Mouse (Mus musculus): ENCODE measurements around the gene Akap7. TPM values are rescaled to one million over a fixed set of nuclear protein-coding genes. Genes with fewer than 3 reads are reported as not detected.

Akap7 gene
- polyA plus RNA-seq, 1 experiment, result 9.4 TPM

DNA sequence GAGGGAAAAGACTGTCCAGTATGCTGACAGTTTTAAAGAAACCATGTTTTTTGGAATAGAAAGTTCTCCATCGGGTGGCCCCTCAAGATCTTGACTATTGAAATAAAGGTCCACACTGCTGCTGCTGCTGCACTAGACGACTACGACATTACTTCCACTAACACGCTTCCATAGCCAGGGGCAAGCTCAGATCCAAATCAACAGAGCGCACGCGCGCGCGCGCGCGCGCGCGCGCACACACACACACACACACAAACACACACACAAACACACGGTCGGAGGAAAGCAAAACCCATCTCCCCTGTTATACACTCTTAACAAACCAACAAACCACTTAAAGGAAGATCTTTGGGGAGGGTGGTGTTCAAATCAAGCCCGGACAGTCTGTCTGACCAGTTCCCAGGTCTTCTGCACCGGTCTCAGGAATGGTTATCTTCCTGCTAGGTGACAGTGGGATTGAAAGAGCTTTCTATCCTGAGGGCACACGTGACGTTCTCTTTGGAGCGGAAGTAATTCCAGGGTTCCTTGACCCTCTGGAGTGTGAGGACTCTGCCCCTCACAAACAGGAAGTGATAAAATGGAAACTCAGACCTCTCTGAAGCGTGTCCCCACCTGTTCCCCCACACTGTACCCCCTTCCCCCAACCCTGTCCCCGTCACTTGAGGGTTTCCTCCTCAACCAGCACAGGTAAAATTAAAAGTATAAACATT is 32.9 kb downstream of the Akap7 start:
- Histone ChIP-seq H3K36me3 (ENCODE audit: control insufficient read depth, insufficient read depth, low read length) (no peaks in the 10 kb centered on the region), H3K27me3 (ENCODE audit: control insufficient read depth, insufficient read depth, low read length) (no peaks in the 10 kb centered on the region), H3K4me3 (ENCODE audit: control insufficient read depth, low read depth, low read length) (peak overlapping the region; percentile 43), H3K27ac (ENCODE audit: control insufficient read depth, insufficient read depth, low read depth, low read length) (no peak overlapping the region), H3K4me1 (ENCODE audit: control insufficient read depth, insufficient read depth, low read length) (peaks cover 8% of the 10 kb centered on the region)
- TF ChIP-seq POLR2A (IDR thresholded peaks at IDR 0.05; ENCODE audit: control insufficient read depth, low read depth, low read length), result no peak
- no peak for TF ChIP-seq CTCF (IDR thresholded peaks at IDR 0.05; ENCODE audit: control insufficient read depth, insufficient read depth, insufficient replicate concordance, low read depth, low read length)

GRCm38 (mm10) chr10:25273731-25274130 is 33.9 kb downstream of the Akap7 start:
- peaks cover 8% of the 10 kb centered on the region for H3K4me1 ChIP-seq (ENCODE audit: control insufficient read depth, insufficient read depth, low read length)
- H3K27me3 ChIP-seq (ENCODE audit: control insufficient read depth, insufficient read depth, low read length), result no peaks in the 10 kb centered on the region
- H3K27ac ChIP-seq (ENCODE audit: control insufficient read depth, insufficient read depth, low read depth, low read length), result no peak overlapping the region
- TF ChIP-seq POLR2A (IDR thresholded peaks at IDR 0.05; ENCODE audit: control insufficient read depth, low read depth, low read length) (no peak), CTCF (IDR thresholded peaks at IDR 0.05; ENCODE audit: control insufficient read depth, insufficient read depth, insufficient replicate concordance, low read depth, low read length) (no peak)
- H3K4me3 ChIP-seq (ENCODE audit: control insufficient read depth, low read depth, low read length), result no peak overlapping the region
- no peaks in the 10 kb centered on the region for H3K36me3 ChIP-seq (ENCODE audit: control insufficient read depth, insufficient read depth, low read length)

GRCm38 (mm10) chr10:25271756-25272155 is 35.9 kb downstream of the Akap7 start:
- Histone ChIP-seq H3K4me1 (ENCODE audit: control insufficient read depth, insufficient read depth, low read length) (peaks cover 8% of the 10 kb centered on the region), H3K4me3 (ENCODE audit: control insufficient read depth, low read depth, low read length) (no peak overlapping the region), H3K27me3 (ENCODE audit: control insufficient read depth, insufficient read depth, low read length) (no peaks in the 10 kb centered on the region), H3K27ac (ENCODE audit: control insufficient read depth, insufficient read depth, low read depth, low read length) (no peak overlapping the region), H3K36me3 (ENCODE audit: control insufficient read depth, insufficient read depth, low read length) (no peaks in the 10 kb centered on the region)
- TF ChIP-seq POLR2A (IDR thresholded peaks at IDR 0.05; ENCODE audit: control insufficient read depth, low read depth, low read length) (no peak), CTCF (IDR thresholded peaks at IDR 0.05; ENCODE audit: control insufficient read depth, insufficient read depth, insufficient replicate concordance, low read depth, low read length) (no peak)

DNA sequence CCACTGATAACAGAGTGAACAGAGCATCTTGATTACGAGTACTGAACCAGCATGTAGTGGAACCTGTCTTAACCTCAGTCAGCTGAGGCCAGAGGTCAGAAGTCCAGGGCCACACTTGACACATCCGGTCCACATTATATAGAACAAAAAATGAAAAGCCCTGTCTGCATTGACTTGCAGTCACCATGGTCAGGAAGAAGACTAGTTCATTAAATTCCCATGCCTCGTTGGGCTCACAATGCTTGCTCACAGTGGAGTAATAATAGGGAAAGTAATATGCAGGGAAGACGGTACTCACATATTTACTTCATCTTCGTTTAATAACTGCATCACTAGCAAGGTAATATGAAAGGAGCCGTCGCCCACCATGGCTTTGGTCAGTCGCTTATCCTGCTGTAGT is 36.5 kb downstream of the Akap7 start:
- TF ChIP-seq POLR2A (IDR thresholded peaks at IDR 0.05; ENCODE audit: control insufficient read depth, low read depth, low read length) (no peak), CTCF (IDR thresholded peaks at IDR 0.05; ENCODE audit: control insufficient read depth, insufficient read depth, insufficient replicate concordance, low read depth, low read length) (no peak)
- Histone ChIP-seq H3K4me3 (ENCODE audit: control insufficient read depth, low read depth, low read length) (no peak overlapping the region), H3K36me3 (ENCODE audit: control insufficient read depth, insufficient read depth, low read length) (no peaks in the 10 kb centered on the region), H3K27ac (ENCODE audit: control insufficient read depth, insufficient read depth, low read depth, low read length) (no peak overlapping the region), H3K4me1 (ENCODE audit: control insufficient read depth, insufficient read depth, low read length) (peaks cover 8% of the 10 kb centered on the region), H3K27me3 (ENCODE audit: control insufficient read depth, insufficient read depth, low read length) (no peaks in the 10 kb centered on the region)

- H3K27ac ChIP-seq (ENCODE audit: control insufficient read depth, insufficient read depth, low read depth, low read length), result no peak overlapping the region
- TF ChIP-seq CTCF (IDR thresholded peaks at IDR 0.05; ENCODE audit: control insufficient read depth, insufficient read depth, insufficient replicate concordance, low read depth, low read length) (no peak), POLR2A (IDR thresholded peaks at IDR 0.05; ENCODE audit: control insufficient read depth, low read depth, low read length) (no peak)
- no peaks in the 10 kb centered on the region for H3K27me3 ChIP-seq (ENCODE audit: control insufficient read depth, insufficient read depth, low read length)
- no peaks in the 10 kb centered on the region for H3K36me3 ChIP-seq (ENCODE audit: control insufficient read depth, insufficient read depth, low read length)
- no peaks in the 10 kb centered on the region; the same call in 1 of the 2 replicates for H3K4me1 ChIP-seq (ENCODE audit: control insufficient read depth, insufficient read depth, low read length)
- H3K4me3 ChIP-seq (ENCODE audit: control insufficient read depth, low read depth, low read length), result no peak overlapping the region
These were observed 39.0 kb downstream of the Akap7 start for GRCm38 (mm10) chr10:25268476-25269351.

DNA sequence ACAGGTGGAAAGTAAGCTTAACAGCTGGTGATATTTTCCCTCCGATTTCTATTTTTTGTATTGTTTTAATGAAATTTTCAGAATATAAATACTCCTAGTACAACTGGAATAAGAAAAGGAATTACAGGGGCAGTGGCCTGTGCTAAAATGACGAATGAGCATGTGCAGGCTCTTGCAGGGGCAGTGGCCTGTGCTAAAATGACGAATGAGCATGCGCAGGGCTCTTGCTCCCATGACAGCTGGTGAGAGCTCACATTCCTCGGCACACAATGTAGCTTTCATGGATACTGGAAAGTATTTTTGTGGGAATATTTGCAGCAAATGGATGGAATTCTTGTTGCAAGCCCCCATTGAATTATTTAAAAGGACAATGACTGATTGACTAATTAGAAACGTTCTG is 46.5 kb downstream of the Akap7 start:
- peaks cover 6% of the 10 kb centered on the region for H3K4me1 ChIP-seq (ENCODE audit: control insufficient read depth, insufficient read depth, low read length)
- no peaks in the 10 kb centered on the region for H3K27me3 ChIP-seq (ENCODE audit: control insufficient read depth, insufficient read depth, low read length)
- no peak for TF ChIP-seq POLR2A (IDR thresholded peaks at IDR 0.05; ENCODE audit: control insufficient read depth, low read depth, low read length)
- TF ChIP-seq CTCF (IDR thresholded peaks at IDR 0.05; ENCODE audit: control insufficient read depth, insufficient read depth, insufficient replicate concordance, low read depth, low read length), result no peak
- H3K27ac ChIP-seq (ENCODE audit: control insufficient read depth, insufficient read depth, low read depth, low read length), result no peak overlapping the region
- H3K36me3 ChIP-seq (ENCODE audit: control insufficient read depth, insufficient read depth, low read length), result no peaks in the 10 kb centered on the region
- H3K4me3 ChIP-seq (ENCODE audit: control insufficient read depth, low read depth, low read length), result no peak overlapping the region

- H3K4me3 ChIP-seq (ENCODE audit: control insufficient read depth, low read depth, low read length), result no peak overlapping the region
These were observed 46.9 kb downstream of the Akap7 start for GRCm38 (mm10) chr10:25260724-25261123.

More at GRCm38 (mm10) chr10:25260724-25261123, 46.9 kb downstream of the Akap7 start:
- Histone ChIP-seq H3K27me3 (ENCODE audit: control insufficient read depth, insufficient read depth, low read length) (no peaks in the 10 kb centered on the region), H3K27ac (ENCODE audit: control insufficient read depth, insufficient read depth, low read depth, low read length) (no peak overlapping the region), H3K4me1 (ENCODE audit: control insufficient read depth, insufficient read depth, low read length) (peaks cover 6% of the 10 kb centered on the region), H3K36me3 (ENCODE audit: control insufficient read depth, insufficient read depth, low read length) (no peaks in the 10 kb centered on the region)
- no peak for TF ChIP-seq POLR2A (IDR thresholded peaks at IDR 0.05; ENCODE audit: control insufficient read depth, low read depth, low read length)
- TF ChIP-seq CTCF (IDR thresholded peaks at IDR 0.05; ENCODE audit: control insufficient read depth, insufficient read depth, insufficient replicate concordance, low read depth, low read length), result no peak

Measured in testis, adult 2 months (tissue).